8 mouse cellular contexts compared by ENCODE assay signal in the genomic region with DNA sequence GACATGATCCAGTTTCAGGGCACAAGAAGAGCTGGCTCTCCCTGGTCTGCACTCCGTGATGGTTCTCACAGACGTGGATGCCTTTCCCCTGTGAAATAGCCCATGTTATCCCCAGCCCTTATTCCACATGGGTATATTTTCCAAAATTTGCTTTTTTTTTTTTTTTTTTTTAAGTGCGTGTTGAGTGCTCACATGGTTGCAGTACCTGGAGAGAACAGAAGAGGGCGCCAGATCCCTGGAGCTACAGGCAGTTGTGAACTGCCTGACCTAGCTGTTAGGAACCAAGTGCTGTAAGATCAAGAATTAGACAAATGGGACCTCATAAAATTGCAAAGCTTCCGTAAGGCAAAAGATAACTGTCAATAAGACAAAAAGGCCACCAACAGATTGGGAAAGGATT. TPM values are rescaled to one million over a fixed set of nuclear protein-coding genes. Genes with fewer than 3 reads are reported as not detected.
DNase-seq lines count a peak whose midpoint lies in the region; ATAC-seq and TF ChIP-seq lines count a peak whose summit lies in the region.

No protein-coding gene starts in this region.

- no peak overlapping the region for H3K4me3 ChIP-seq in kidney, embryonic 16.5 days (ENCODE audit: low read length)
- H3K4me3 ChIP-seq in ES-E14 (ENCODE audit: insufficient read depth in 1 of 2, low read depth in 1 of 2, low read length in 2 of 2, poor library complexity in 1 of 2, severe bottlenecking in 1 of 2): no peak overlapping the region

- H3K4me2 ChIP-seq in kidney, embryonic 16.5 days (replicated peaks; ENCODE audit: low read depth, low read length): no peak overlapping the region

- no peaks in the 10 kb centered on the region for H3K36me3 ChIP-seq in kidney, embryonic 16.5 days (ENCODE audit: insufficient read depth, low read length)
- no peaks in the 10 kb centered on the region; the same call in 1 of the 2 replicates for H3K36me3 ChIP-seq in ES-E14 (ENCODE audit: control insufficient read depth, insufficient read depth, low read length, poor library complexity, severe bottlenecking)

- H3K4me1 ChIP-seq in kidney, embryonic 16.5 days (ENCODE audit: insufficient read depth, low read length): peaks cover 22% of the 10 kb centered on the region; the same call in 1 of the 2 replicates
- H3K4me1 ChIP-seq in ES-E14 (ENCODE audit: control insufficient read depth in 2 of 2, insufficient read depth in 2 of 2, low read length in 2 of 2, poor library complexity in 1 of 2): peaks cover 25 to 27% of the 10 kb centered on the region in 2 experiments

- ATAC-seq in kidney, embryonic 16.5 days (ENCODE audit: low FRiP score, low TSS enrichment): no peak

- 83% methylated on average over 5 of the region's 5 CpGs for WGBS in kidney, embryonic 16.5 days

- DNase-seq in kidney, adult 9 months: peak; percentile 46
- DNase-seq in ES-E14 (ENCODE audit: low read depth, low spot score): peak; percentile 69
- peak; percentile 42 for DNase-seq in brain, adult 2 months (ENCODE audit: low read depth, low spot score)
- DNase-seq in naive thymus-derived CD4-positive, alpha-beta T cell, adult 2 months (ENCODE audit: low read depth): peak; percentile 74
- no peak for DNase-seq in layer of hippocampus, postnatal 10 days (ENCODE audit: low spot score in 2 of 2)
- no peak for DNase-seq in frontal cortex, postnatal 14 days (ENCODE audit: low spot score in 2 of 2)
- no peak for DNase-seq in layer of hippocampus, postnatal 14 days (ENCODE audit: low spot score in 2 of 2)

- H3K27me3 ChIP-seq in kidney, embryonic 16.5 days (ENCODE audit: insufficient read depth, low read length): no peaks in the 10 kb centered on the region

- in situ Hi-C loops in ES-E14 (cut with MboI; ENCODE audit: low sequenced_read_pairs in 2 of 2, unreplicated experiment in 2 of 2): no loop called here

- H3K27ac ChIP-seq in kidney, embryonic 16.5 days (ENCODE audit: low read length): no peak overlapping the region
- no peak overlapping the region for H3K27ac ChIP-seq in ES-E14 (ENCODE audit: insufficient read depth, low read depth, low read length, poor library complexity, severe bottlenecking)

- H3K9me3 ChIP-seq in kidney, embryonic 16.5 days (ENCODE audit: low read length): no peaks in the 10 kb centered on the region; the same call in 1 of the 2 replicates
- H3K9me3 ChIP-seq in ES-E14 (ENCODE audit: control insufficient read depth, insufficient read depth, low read depth, low read length): no peaks in the 10 kb centered on the region

- no peak overlapping the region for H3K9ac ChIP-seq in kidney, embryonic 16.5 days (replicated peaks; ENCODE audit: low read length)
- no peak overlapping the region for H3K9ac ChIP-seq in ES-E14 (ENCODE audit: insufficient read depth, low read depth, low read length, poor library complexity, severe bottlenecking)

TF ChIP-seq in ES-E14, 5 proteins besides CTCF, POLR2A, EP300 and RAD21:
- TF ChIP-seq ZNF384 (IDR thresholded peaks at IDR 0.05; ENCODE audit: low read depth, low read length) (peak; percentile 98), ZC3H11A (IDR thresholded peaks at IDR 0.05; ENCODE audit: borderline replicate concordance, low read depth, low read length) (0 out of 2 replicates have a peak, but pooled peaks have one; percentile 23), CHD2 (IDR thresholded peaks at IDR 0.05; ENCODE audit: low read depth, low read length) (no peak)

RNA-seq across cellular contexts. Expression of gene Ccdc6, which starts 38.8 kb away (rescaled TPM):
- 18.3 and 22.4 TPM in 2 replicates for polyA plus RNA-seq in kidney, embryonic 16.5 days (2015; fragmentation: Nextera tagmentation; extraction: Ambion mirVana)
- total RNA-seq in ES-E14 (2012; rRNA removed): 21.3 and 24.0 TPM in 2 replicates
- total RNA-seq in layer of hippocampus, postnatal 10 days (2021): 10 to 100 TPM; 68.3 to 73.0 TPM
- 10 to 100 TPM; 65.7 to 66.3 TPM for total RNA-seq in layer of hippocampus, postnatal 14 days (2021)

Comparison
In these comparisons a context has a peak if more than half of its experiments do, and no peak if none do; other contexts are left out.
1. DNase-seq: peak in kidney, adult 9 months (single experiment), ES-E14 (single experiment), brain, adult 2 months (single experiment) and naive thymus-derived CD4-positive, alpha-beta T cell, adult 2 months (single experiment); none in layer of hippocampus, postnatal 10 days (0 of 2), frontal cortex, postnatal 14 days (0 of 2) and layer of hippocampus, postnatal 14 days (0 of 2).